In genomic region chr2:154374807-154375601, GRCm38 (mm10) we compare ENCODE assay signal across 10 mouse cellular contexts. TPM values are rescaled to one million over a fixed set of nuclear protein-coding genes. Genes with fewer than 3 reads are reported as not detected.
DNase-seq lines count a peak whose midpoint lies in the region; TF ChIP-seq lines count a peak whose summit lies in the region.
"Had no signal": no experiment of that assay in that cellular context is flagged by ENCODE, and none has a peak within 500 bp of the region (broad histone marks: within the 10 kb centered on the region; RNA-seq: fewer than 3 reads in every experiment).

No protein-coding gene starts in this region.

- H3K27ac ChIP-seq in gastrocnemius, adult 2 months: peak overlapping the region; percentile 94
- H3K27ac ChIP-seq: embryonic facial prominence, embryonic 15.5 days; hindbrain, postnatal 0 days had no signal

- peak; percentile 31 for DNase-seq in urinary bladder, postnatal 14 days (ENCODE audit: low spot score)
- DNase-seq in urinary bladder, adult 2 months (ENCODE audit: low spot score): no peak
- DNase-seq in gastrocnemius, adult 2 months: peak; percentile 92
- DNase-seq in heart, postnatal 10 days: peak; percentile 89 to 91
- no peak for DNase-seq in frontal cortex, postnatal 14 days (ENCODE audit: low spot score in 2 of 2)
- no peak for DNase-seq in testis, postnatal 10 days (ENCODE audit: low spot score)
- no peak for DNase-seq in thymus, postnatal 10 days (ENCODE audit: low spot score in 2 of 2)
- DNase-seq: thymus, postnatal 25 days had no signal

- peak overlapping the region; percentile 16 for H3K4me3 ChIP-seq in gastrocnemius, adult 2 months
- H3K4me3 ChIP-seq: embryonic facial prominence, embryonic 15.5 days had no signal

- intact Hi-C loops in gastrocnemius, adult 2 months (cut with DNase I): loop anchor here (1.0 to 2.0 kb wide), 2 partner anchors 15 to 32 kb away; no protein-coding TSS in a partner anchor
- intact Hi-C loops in heart, postnatal 10 days (cut with DNase I): loop anchor here (2.0 to 5.0 kb wide), 3 partner anchors 16 to 158 kb away; no protein-coding TSS in a partner anchor

- TF ChIP-seq CTCF in gastrocnemius, adult 2 months (IDR thresholded peaks at IDR 0.05): no peak

RNA-seq across cellular contexts. Expression of gene Cdk5rap1, which starts 2.2 kb away (rescaled TPM):
- polyA plus RNA-seq in urinary bladder, adult 2 months (2012; rRNA removed): 16.9 and 25.0 TPM in 2 replicates
- 10 to 100 TPM; 14.5 to 15.3 TPM for total RNA-seq in gastrocnemius, adult 2 months (2021)
- total RNA-seq in heart, postnatal 10 days (2021): 10 to 100 TPM; 13.6 to 16.3 TPM

RNA-seq across cellular contexts. Expression of gene Snta1, which starts 32.9 kb away (rescaled TPM):
- polyA plus RNA-seq in urinary bladder, adult 2 months (2012; rRNA removed): 16.5 and 17.7 TPM in 2 replicates
- total RNA-seq in gastrocnemius, adult 2 months (2021): 100 to 1,000 TPM; 245 to 247 TPM
- 100 to 1,000 TPM in 1 of 2 experiments, 10 to 100 TPM in 1; 82.6 to 106 TPM for total RNA-seq in heart, postnatal 10 days (2021)

Comparison
In these comparisons a context has a peak if more than half of its experiments do, and no peak if none do; other contexts are left out.
1. DNase-seq: peak in urinary bladder, postnatal 14 days (single experiment), gastrocnemius, adult 2 months (single experiment) and heart, postnatal 10 days (2 of 2); none in urinary bladder, adult 2 months (single experiment), frontal cortex, postnatal 14 days (0 of 2), testis, postnatal 10 days (single experiment) and thymus, postnatal 10 days (0 of 2).